Mouse (Mus musculus) CD4-positive, CD25-positive, alpha-beta regulatory T cell, adult 4 months (primary cell): ENCODE results near the gene Trim30a. TPM values are rescaled to one million over a fixed set of nuclear protein-coding genes. Genes with fewer than 3 reads are reported as not detected.
"Not testable (repeated sequence)": the region's sequence is repeated elsewhere in the genome, so short reads cannot be mapped to it uniquely, and the experiment has no call there.

ENCODE experiments used
- ATAC-seq: one replicate; pipeline ENCODE4 v1.8.0; 2017
- polyA plus RNA-seq, 2 experiments: library from polyadenylated mRNA; unstranded; fragments of 100-300 nt; shearing (Covaris generic); gene quantifications; one replicate each; pipeline ENCODE4 v1.2.1; 2017

The Trim30a gene
- polyA plus RNA-seq: 10 to 100 TPM; 81.7 to 90.6 TPM

- ATAC-seq: peak; percentile 99
These were observed at the start of gene Trim30a for GRCm38 (mm10) chr7:104465065-104465744. Gene Trim30a, minus strand, starts transcription at chr7:104465193.

- peak; percentile 98 for ATAC-seq
These were observed 42.5 kb upstream of the Trim30a start, which contains the start of gene Trim30d for GRCm38 (mm10) chr7:104507421-104508065. Gene Trim30d, minus strand, starts transcription at chr7:104507849.

GRCm38 (mm10) chr7:104501589-104502371 lies 36.8 kb upstream of the Trim30a start:
- no peak for ATAC-seq

- not testable (repeated sequence) for ATAC-seq
These were observed 36.2 kb upstream of the Trim30a start for GRCm38 (mm10) chr7:104501186-104501585.

- not testable (repeated sequence) for ATAC-seq
These were observed 34.5 kb upstream of the Trim30a start for GRCm38 (mm10) chr7:104499464-104499863.

GRCm38 (mm10) chr7:104445961-104446645 lies 18.9 kb downstream of the Trim30a start:
- peak; percentile 93 for ATAC-seq

- ATAC-seq: peak; percentile 48
These were observed 60.5 kb downstream of the Trim30a start for GRCm38 (mm10) chr7:104404460-104404950.

GRCm38 (mm10) chr7:104401140-104401539 lies 63.9 kb downstream of the Trim30a start:
- peak; percentile 42 for ATAC-seq

- peak; percentile 57 for ATAC-seq
These were observed 64.3 kb downstream of the Trim30a start, which contains the start of gene Trim30c for GRCm38 (mm10) chr7:104400698-104401097. Gene Trim30c, minus strand, starts transcription at chr7:104400837.

- no peak for ATAC-seq
These were observed 66.5 kb downstream of the Trim30a start for GRCm38 (mm10) chr7:104398492-104398891.

- ATAC-seq: peak; percentile 91
These were observed 95.1 kb downstream of the Trim30a start, which contains the start of gene Trim30b for GRCm38 (mm10) chr7:104369736-104370414. Gene Trim30b, minus strand, starts transcription at chr7:104369884.

- ATAC-seq: no peak
These were observed 98.7 kb downstream of the Trim30a start for GRCm38 (mm10) chr7:104366339-104366738.

Other genes starting within 250 kb of the Trim30a start
- 1 to 10 TPM in 1 of 2 experiments, under 1 TPM in 1; 0.25 to 2.7 TPM for gene Trim6, start 246.4 kb downstream of the Trim30a start, polyA plus RNA-seq
- 10 to 100 TPM; 71.3 to 83.9 TPM for gene Trim34a, start 220.7 kb downstream of the Trim30a start, polyA plus RNA-seq
- 10 to 100 TPM; 36.0 to 41.6 TPM for gene Trim5, start 177.1 kb downstream of the Trim30a start, polyA plus RNA-seq
- gene Trim12a, start 149.7 kb downstream of the Trim30a start, polyA plus RNA-seq: 100 to 1,000 TPM; 162 to 190 TPM
- gene Trim34b, start 135.7 kb downstream of the Trim30a start, polyA plus RNA-seq: 1 to 10 TPM; 1.1 to 2.3 TPM
- 10 to 100 TPM; 20.6 to 26.7 TPM for gene Trim12c, start 111.8 kb downstream of the Trim30a start, polyA plus RNA-seq
- gene Trim30b, start 95.3 kb downstream of the Trim30a start, polyA plus RNA-seq: 1 to 10 TPM; 1.1 to 1.5 TPM
- gene Trim30c, start 64.4 kb downstream of the Trim30a start, polyA plus RNA-seq: 1 to 10 TPM in 1 of 2 experiments, under 1 TPM in 1; 0.75 to 1.2 TPM
- gene Trim30d, start 42.7 kb upstream of the Trim30a start, polyA plus RNA-seq: 10 to 100 TPM; 40.7 to 42.4 TPM
- gene Olfr651, start 84.9 kb upstream of the Trim30a start, polyA plus RNA-seq: not detected
- under 1 TPM in 1 of 2 experiments, not detected in 1; 0.13 TPM for gene Olfr652, start 95.7 kb upstream of the Trim30a start, polyA plus RNA-seq
- not detected for gene Olfr653, start 112.1 kb upstream of the Trim30a start, polyA plus RNA-seq
- gene Olfr654, start 121.8 kb upstream of the Trim30a start, polyA plus RNA-seq: not detected
- under 1 TPM in 1 of 2 experiments, not detected in 1; 0.27 TPM for gene Olfr655, start 136.6 kb upstream of the Trim30a start, polyA plus RNA-seq
- gene Olfr656, start 148.8 kb upstream of the Trim30a start, polyA plus RNA-seq: not detected
- gene Olfr657, start 159.6 kb upstream of the Trim30a start, polyA plus RNA-seq: not detected
- gene Olfr658, start 182.1 kb upstream of the Trim30a start, polyA plus RNA-seq: not detected
- gene Olfr659, start 201.6 kb upstream of the Trim30a start, polyA plus RNA-seq: not detected
- gene Olfr661, start 221.3 kb upstream of the Trim30a start, polyA plus RNA-seq: under 1 TPM in 1 of 2 experiments, not detected in 1; 0.12 TPM